Mouse (Mus musculus) erythroblast, embryonic 14.5 days (primary cell): ENCODE measurements around the gene Pcsk5.

Experiments
- GATA1 ChIP-seq: IDR thresholded peaks from 2 replicates; pipeline ENCODE4 v1.6.1; 2012; ENCODE audit warnings: low read length, inconsistent platforms, mixed read lengths
- TAL1 ChIP-seq: IDR thresholded peaks from 3 replicates; pipeline ENCODE4 v1.6.1; 2012; ENCODE audit warnings: low read length, inconsistent platforms, mixed read lengths

DNA sequence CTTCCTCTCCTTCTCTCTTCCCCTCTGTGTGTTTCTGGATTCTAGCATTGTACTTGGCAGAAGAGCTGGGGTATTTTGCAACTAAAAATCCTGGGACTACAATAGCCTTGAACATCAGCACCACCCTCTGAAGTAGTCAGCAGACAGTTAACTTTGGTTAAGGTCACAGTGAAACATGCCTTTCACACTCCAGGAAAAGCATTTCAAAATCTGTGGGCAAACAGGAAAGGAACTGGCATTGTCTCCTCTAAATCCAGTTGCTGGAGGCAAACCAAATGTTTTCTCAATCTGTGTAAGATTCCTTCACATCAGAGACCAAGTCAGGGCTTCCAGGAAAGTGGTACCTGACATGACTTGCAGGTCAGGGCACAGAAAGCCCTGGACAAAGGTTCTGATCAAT, 74.7 kb downstream of the Pcsk5 start:
- no peak for TF ChIP-seq GATA1
- TF ChIP-seq TAL1, result no peak
